In genomic region chr2:36220891-36221290, GRCm38 (mm10) we compare ENCODE assay signal across 26 mouse cellular contexts. TPM values are rescaled to one million over a fixed set of nuclear protein-coding genes. Genes with fewer than 3 reads are reported as not detected.
A peak's percentile ranks its signal among the peaks of the same experiment; 100 is the strongest.
DNase-seq lines count a peak whose midpoint lies in the region; ATAC-seq and TF ChIP-seq lines count a peak whose summit lies in the region.
"Had no signal": no experiment of that assay in that cellular context is flagged by ENCODE, and none has a peak within 500 bp of the region (broad histone marks: within the 10 kb centered on the region; RNA-seq: fewer than 3 reads in every experiment).

No protein-coding gene starts in this region.

- no peaks in the 10 kb centered on the region for H3K36me3 ChIP-seq in hindbrain, postnatal 0 days (ENCODE audit: insufficient read depth, low read length)
- H3K36me3 ChIP-seq in hindbrain, embryonic 10.5 days, result no peaks in the 10 kb centered on the region
- H3K36me3 ChIP-seq: embryonic facial prominence, embryonic 12.5 days; embryonic facial prominence, embryonic 15.5 days; forebrain, embryonic 12.5 days; forebrain, embryonic 15.5 days; G1E; hindbrain, embryonic 13.5 days had no signal

- H3K4me2 ChIP-seq in hindbrain, postnatal 0 days (ENCODE audit: low read depth, low read length), result no peak overlapping the region
- H3K4me2 ChIP-seq: embryonic facial prominence, embryonic 12.5 days; embryonic facial prominence, embryonic 15.5 days; forebrain, embryonic 12.5 days; forebrain, embryonic 15.5 days; heart, embryonic 11.5 days; hindbrain, embryonic 13.5 days had no signal

- H3K4me1 ChIP-seq in hindbrain, postnatal 0 days (ENCODE audit: insufficient read depth, low read length), result no peaks in the 10 kb centered on the region
- peaks cover 13% of the 10 kb centered on the region for H3K4me1 ChIP-seq in hindbrain, embryonic 10.5 days (replicated peaks)
- H3K4me1 ChIP-seq: forebrain, embryonic 12.5 days; forebrain, embryonic 15.5 days had no signal

- H3K27me3 ChIP-seq in hindbrain, postnatal 0 days (ENCODE audit: insufficient read depth, low read length), result no peaks in the 10 kb centered on the region
- no peaks in the 10 kb centered on the region for H3K27me3 ChIP-seq in hindbrain, embryonic 10.5 days (ENCODE audit: insufficient read depth, poor library complexity, severe bottlenecking)
- H3K27me3 ChIP-seq: CH12.LX; embryonic facial prominence, embryonic 12.5 days; embryonic facial prominence, embryonic 15.5 days; forebrain, embryonic 12.5 days; forebrain, embryonic 15.5 days; hindbrain, embryonic 13.5 days had no signal

- WGBS in hindbrain, postnatal 0 days, result 49% methylated on average over 4 of the region's 4 CpGs
- 85% methylated on average over 4 of the region's 4 CpGs for WGBS in hindbrain, embryonic 10.5 days

- H3K9ac ChIP-seq in hindbrain, postnatal 0 days (replicated peaks; ENCODE audit: low read length), result no peak overlapping the region
- H3K9ac ChIP-seq: embryonic facial prominence, embryonic 12.5 days; embryonic facial prominence, embryonic 15.5 days; forebrain, embryonic 12.5 days; forebrain, embryonic 15.5 days; hindbrain, embryonic 13.5 days had no signal

- no peak overlapping the region for H3K4me3 ChIP-seq in hindbrain, postnatal 0 days (ENCODE audit: low read length)
- no peak overlapping the region for H3K4me3 ChIP-seq in hindbrain, embryonic 10.5 days
- H3K4me3 ChIP-seq in gastrocnemius, adult 2 months, result no peak overlapping the region
- H3K4me3 ChIP-seq: embryonic facial prominence, embryonic 12.5 days; embryonic facial prominence, embryonic 15.5 days; forebrain, embryonic 12.5 days; forebrain, embryonic 15.5 days; hindbrain, embryonic 13.5 days had no signal

- ATAC-seq in hindbrain, postnatal 0 days, result peak; percentile 13; the same call in 1 of the 2 replicates
- ATAC-seq: forebrain, embryonic 15.5 days; hindbrain, embryonic 16.5 days; inflammation-experienced regulatory T-cells, adult 6 months; intestine, embryonic 16.5 days had no signal

- TF ChIP-seq CTCF in hindbrain, postnatal 0 days (IDR thresholded peaks at IDR 0.05; ENCODE audit: low read depth), result no peak
- TF ChIP-seq CTCF in gastrocnemius, adult 2 months (IDR thresholded peaks at IDR 0.05), result no peak

- intact Hi-C loops in gastrocnemius, adult 2 months (cut with DNase I), result no loop called here

- peak; percentile 58 for DNase-seq in adrenal gland, postnatal 10 days
- no peak for DNase-seq in adrenal gland, adult 8-10 months
- no peak for DNase-seq in hindbrain, postnatal 0 days (ENCODE audit: low spot score)
- DNase-seq in hindbrain, embryonic 10.5 days (ENCODE audit: low spot score), result no peak
- DNase-seq in lung, postnatal 36 days, result peak; percentile 40
- DNase-seq in lung, postnatal 14 days, result no peak
- DNase-seq in adipocyte (ENCODE audit: low spot score), result peak; percentile 47
- DNase-seq in gastrocnemius, adult 2 months, result no peak
- DNase-seq: B cell, adult 2 months; cerebellum, adult 18-20 months; cerebellum, adult 9-10 months; cerebellum, postnatal 25 days; gastrocnemius, postnatal 14 days; heart, adult 11 months; kidney, adult 18-20 months had no signal

- no peaks in the 10 kb centered on the region for H3K9me3 ChIP-seq in hindbrain, postnatal 0 days (ENCODE audit: low read length)
- H3K9me3 ChIP-seq in hindbrain, embryonic 10.5 days, result no peaks in the 10 kb centered on the region
- H3K9me3 ChIP-seq: embryonic facial prominence, embryonic 12.5 days; embryonic facial prominence, embryonic 15.5 days; forebrain, embryonic 12.5 days; forebrain, embryonic 15.5 days; G1E; hindbrain, embryonic 13.5 days had no signal

- no peak overlapping the region for H3K27ac ChIP-seq in hindbrain, postnatal 0 days
- no peak overlapping the region for H3K27ac ChIP-seq in hindbrain, embryonic 10.5 days
- H3K27ac ChIP-seq in gastrocnemius, adult 2 months, result no peak overlapping the region
- H3K27ac ChIP-seq: embryonic facial prominence, embryonic 12.5 days; embryonic facial prominence, embryonic 15.5 days; forebrain, embryonic 12.5 days; forebrain, embryonic 15.5 days; hindbrain, embryonic 13.5 days had no signal

RNA-seq across cellular contexts. Expression of gene Ptgs1, which starts 9.3 kb away (rescaled TPM):
- 10 to 100 TPM; 12.1 to 13.0 TPM for total RNA-seq in adrenal gland, postnatal 10 days (2021)
- 10 to 100 TPM; 13.6 to 28.0 (median 17.8) TPM for total RNA-seq in adrenal gland, adult 8-10 months (2022)
- total RNA-seq in hindbrain, postnatal 0 days (2014; rRNA removed), result 6.8 and 8.0 TPM in 2 replicates
- 7.5 and 7.9 TPM in 2 replicates for polyA plus RNA-seq in hindbrain, postnatal 0 days (2015; fragmentation: Nextera tagmentation; extraction: Ambion mirVana)
- polyA plus RNA-seq in hindbrain, embryonic 10.5 days (2016; fragmentation: Nextera tagmentation; extraction: Ambion mirVana), result 4.5 and 5.2 TPM in 2 replicates
- total RNA-seq in gastrocnemius, adult 2 months (2021), result 1 to 10 TPM; 3.9 to 5.5 TPM

Comparison
In these comparisons a context has a peak if more than half of its experiments do, and no peak if none do; other contexts are left out.
1. DNase-seq: peak in adrenal gland, postnatal 10 days (single experiment), lung, postnatal 36 days (single experiment) and adipocyte (single experiment); none in adrenal gland, adult 8-10 months (single experiment), hindbrain, postnatal 0 days (single experiment), hindbrain, embryonic 10.5 days (single experiment), lung, postnatal 14 days (single experiment) and gastrocnemius, adult 2 months (single experiment).